Mouse (Mus musculus): ENCODE measurements around the gene Dip2c. TPM values are rescaled to one million over a fixed set of nuclear protein-coding genes. Genes with fewer than 3 reads are reported as not detected.

Dip2c gene
- total and polyA plus RNA-seq, 3 experiments, result 0.04 to 0.14 (median 0.08) TPM

- H3K9ac ChIP-seq (ENCODE audit: insufficient read depth, low read depth), result no peak overlapping the region
- TF ChIP-seq RAD21 (IDR thresholded peaks at IDR 0.05; ENCODE audit: low read depth, low read length) (no peak), ETS1 (conservative IDR thresholded peaks at IDR 0.05; ENCODE audit: low read depth, low read length) (no peak), ZNF384 (IDR thresholded peaks at IDR 0.05; ENCODE audit: low read depth, low read length) (no peak), USF2 (conservative IDR thresholded peaks at IDR 0.05; ENCODE audit: low read depth, low read length) (no peak), RCOR1 (conservative IDR thresholded peaks at IDR 0.05; ENCODE audit: low read depth, low read length) (no peak), E2F4 (IDR thresholded peaks at IDR 0.05; ENCODE audit: insufficient replicate concordance, low read depth, low read length) (no peak), JUN (IDR thresholded peaks at IDR 0.05; ENCODE audit: insufficient read depth, low read depth, low read length) (no peak), ELF1 (IDR thresholded peaks at IDR 0.05; ENCODE audit: low read depth, low read length) (no peak), MYC (IDR thresholded peaks at IDR 0.05; ENCODE audit: low read depth, low read length) (no peak), NELFE (IDR thresholded peaks at IDR 0.05; ENCODE audit: low read depth, low read length) (no peak), HCFC1 (IDR thresholded peaks at IDR 0.05; ENCODE audit: low read depth, low read length) (no peak), EP300 (IDR thresholded peaks at IDR 0.05; ENCODE audit: low read length) (no peak), NRF1 (IDR thresholded peaks at IDR 0.05; ENCODE audit: low read depth, low read length) (no peak), BHLHE40 (IDR thresholded peaks at IDR 0.05; ENCODE audit: low read depth, low read length) (no peak)
- H3K4me2 ChIP-seq (ENCODE audit: insufficient read depth, low read depth, poor library complexity, severe bottlenecking), result no peak overlapping the region
- H3K27me3 ChIP-seq (replicated peaks), result no peaks in the 10 kb centered on the region
- no peaks in the 10 kb centered on the region for H3K79me2 ChIP-seq (replicated peaks; ENCODE audit: control insufficient read depth, extremely low read depth, insufficient read depth, poor library complexity, severe bottlenecking)
- in situ Hi-C loops (cut with MboI; ENCODE audit: low pct_ligation_motif_present, low pct_unique_long_range_greater_than_20kb, low sequenced_read_pairs), result no loop called here
- no peak for DNase-seq (ENCODE audit: extremely low read depth)
- H3K36me3 ChIP-seq (replicated peaks in 1 of 2; ENCODE audit: control insufficient read depth in 1 of 2, insufficient read depth in 1 of 2, low read length in 1 of 2), result peaks cover 54 to 86% of the 10 kb centered on the region in 2 experiments
- no peak overlapping the region for H3K4me3 ChIP-seq (replicated peaks in 1 of 3; ENCODE audit: low read depth in 2 of 3, low read length in 2 of 3, poor library complexity in 1 of 3)
- H3K27ac ChIP-seq (ENCODE audit: insufficient read depth, low read depth), result no peak overlapping the region
- H3K4me1 ChIP-seq (ENCODE audit: control insufficient read depth in 1 of 2, insufficient read depth in 2 of 2), result peaks cover 0 to 15% of the 10 kb centered on the region in 2 experiments; a peak in 2 of 4 replicates
- no peaks in the 10 kb centered on the region for H3K9me3 ChIP-seq (replicated peaks; ENCODE audit: low read length)
- dilution Hi-C loops (cut with MboI; ENCODE audit: extremely low pct_ligation_motif_present, extremely low pct_unique_long_range_greater_than_20kb, low sequenced_read_pairs), result no loop called here
Measured at GRCm38 (mm10) chr13:9692876-9693275, 416.5 kb downstream of the Dip2c start.

- Histone ChIP-seq H3K9me3 (replicated peaks; ENCODE audit: low read length) (no peaks in the 10 kb centered on the region), H3K9ac (ENCODE audit: insufficient read depth, low read depth) (no peak overlapping the region), H3K27me3 (replicated peaks) (no peaks in the 10 kb centered on the region), H3K4me2 (ENCODE audit: insufficient read depth, low read depth, poor library complexity, severe bottlenecking) (no peak overlapping the region), H3K4me1 (ENCODE audit: control insufficient read depth in 1 of 2, insufficient read depth in 2 of 2) (peaks cover 0 to 15% of the 10 kb centered on the region in 2 experiments; a peak in 2 of 4 replicates), H3K36me3 (replicated peaks in 1 of 2; ENCODE audit: control insufficient read depth in 1 of 2, insufficient read depth in 1 of 2, low read length in 1 of 2) (peaks cover 41 to 72% of the 10 kb centered on the region in 2 experiments), H3K27ac (ENCODE audit: insufficient read depth, low read depth) (no peak overlapping the region), H3K79me2 (replicated peaks; ENCODE audit: control insufficient read depth, extremely low read depth, insufficient read depth, poor library complexity, severe bottlenecking) (no peaks in the 10 kb centered on the region), H3K4me3 (replicated peaks in 1 of 3; ENCODE audit: low read depth in 2 of 3, low read length in 2 of 3, poor library complexity in 1 of 3) (no peak overlapping the region)
- TF ChIP-seq USF1 (IDR thresholded peaks at IDR 0.05; ENCODE audit: low read depth, low read length) (no peak), JUN (IDR thresholded peaks at IDR 0.05; ENCODE audit: insufficient read depth, low read depth, low read length) (no peak)
- in situ Hi-C loops (cut with MboI; ENCODE audit: low pct_ligation_motif_present, low pct_unique_long_range_greater_than_20kb, low sequenced_read_pairs) (no loop called here), dilution Hi-C loops (cut with MboI; ENCODE audit: extremely low pct_ligation_motif_present, extremely low pct_unique_long_range_greater_than_20kb, low sequenced_read_pairs) (no loop called here)
- no peak for DNase-seq (ENCODE audit: extremely low read depth)
Measured at GRCm38 (mm10) chr13:9694651-9695050, 418.3 kb downstream of the Dip2c start.
